Mouse (Mus musculus) brain, embryonic 18.5 days (tissue): ENCODE measurements around the gene Stx2.
"Not testable (repeated sequence)": the region's sequence is repeated elsewhere in the genome, so short reads cannot be mapped to it uniquely, and the experiment has no call there.

Experiments used
- DNase-seq: peaks from one replicate; pipeline ENCODE4 v3.0.0-alpha.2; 2012; ENCODE audit warnings: low read depth, low spot score

The Stx2 gene

GRCm38 (mm10) chr5:129010937-129011336, 2.6 kb upstream of the Stx2 start:
- no peak for DNase-seq

- no peak for DNase-seq
Measured at GRCm38 (mm10) chr5:129009577-129009976, 1.2 kb upstream of the Stx2 start.

DNA sequence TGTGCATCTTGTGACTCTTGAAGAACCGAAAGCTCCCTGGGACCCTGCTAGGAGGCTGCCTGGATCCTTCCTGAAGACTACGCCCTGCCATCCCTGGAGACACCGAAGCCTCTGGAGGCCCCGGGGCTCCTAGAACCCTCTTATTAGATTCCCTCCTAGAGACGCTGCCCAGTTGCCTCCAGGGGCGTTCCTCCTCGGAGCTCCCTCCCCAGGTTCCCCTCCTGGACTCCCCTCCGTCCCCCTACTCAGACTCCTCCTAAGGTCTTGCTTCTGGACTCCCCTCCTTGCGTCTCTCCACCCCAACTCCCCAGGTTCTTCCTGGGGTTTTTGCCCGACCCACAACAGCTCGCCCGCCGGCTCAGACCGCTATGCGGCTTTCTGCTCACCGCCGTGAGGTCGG, 366 bp downstream of the Stx2 start:
- no peak for DNase-seq

DNA sequence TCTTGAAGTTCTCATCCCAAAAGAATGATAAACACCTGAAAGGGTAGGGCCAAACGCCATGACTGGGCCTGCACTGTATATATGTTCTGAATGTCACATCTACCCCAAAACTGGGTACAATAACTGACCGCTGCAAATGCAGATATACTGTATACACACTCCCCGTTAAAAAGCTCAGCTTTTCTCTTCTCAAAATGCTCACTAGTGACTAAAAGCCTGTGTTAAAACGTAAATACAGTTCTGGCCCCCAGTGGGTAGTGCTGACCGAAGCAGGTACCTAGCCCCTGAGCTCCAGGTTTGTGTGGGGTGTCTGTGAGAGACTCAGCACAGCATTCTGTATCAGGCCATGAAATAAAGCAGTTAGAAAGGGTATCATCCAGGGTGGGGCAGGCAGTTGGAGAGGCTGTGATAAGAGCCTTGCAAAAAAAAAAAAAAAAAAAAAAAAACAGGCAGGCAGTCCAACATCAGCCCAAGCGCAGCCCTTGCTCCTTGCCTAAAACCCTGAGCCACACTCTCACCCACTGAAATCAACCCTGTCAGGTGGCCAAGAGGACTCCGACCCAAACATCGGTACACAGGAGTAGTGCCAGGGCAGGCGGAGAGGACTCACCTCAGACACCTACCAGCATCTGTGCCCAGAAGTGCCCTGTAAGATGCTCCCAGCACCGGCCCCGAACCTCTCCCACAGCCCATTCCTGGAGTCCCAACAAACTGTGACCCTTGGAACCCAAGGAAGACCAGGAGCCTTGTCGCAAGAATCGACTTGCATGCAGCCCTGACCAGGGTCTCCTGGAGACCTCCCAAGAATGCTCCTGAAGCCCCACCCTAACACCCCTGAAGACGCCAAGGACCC, 1.0 kb downstream of the Stx2 start:
- DNase-seq, result no peak

- DNase-seq, result no peak
Measured at GRCm38 (mm10) chr5:129006031-129006788, 2.2 kb downstream of the Stx2 start.

DNA sequence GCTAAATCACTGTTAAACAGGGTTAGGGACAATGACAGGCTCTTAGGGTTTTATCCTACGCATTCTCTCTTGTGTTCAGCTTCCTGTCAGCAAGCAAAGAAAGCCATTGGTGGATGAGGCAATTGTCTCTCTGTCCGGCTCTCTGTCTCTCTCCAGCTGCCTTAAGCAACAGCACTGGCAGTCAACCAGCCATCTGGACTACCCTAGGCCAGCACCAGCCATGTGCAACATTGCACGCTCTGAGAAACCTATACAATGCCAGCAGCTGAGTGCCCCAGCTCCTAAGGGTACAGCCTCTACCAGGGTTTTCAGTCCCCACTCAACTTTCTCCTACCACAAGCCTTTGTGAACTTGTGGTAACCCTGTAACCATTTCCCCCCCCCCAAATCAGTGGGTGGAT, 3.0 kb downstream of the Stx2 start:
- no peak for DNase-seq

- no peak for DNase-seq
Measured at GRCm38 (mm10) chr5:129002571-129003011, 5.8 kb downstream of the Stx2 start.

DNA sequence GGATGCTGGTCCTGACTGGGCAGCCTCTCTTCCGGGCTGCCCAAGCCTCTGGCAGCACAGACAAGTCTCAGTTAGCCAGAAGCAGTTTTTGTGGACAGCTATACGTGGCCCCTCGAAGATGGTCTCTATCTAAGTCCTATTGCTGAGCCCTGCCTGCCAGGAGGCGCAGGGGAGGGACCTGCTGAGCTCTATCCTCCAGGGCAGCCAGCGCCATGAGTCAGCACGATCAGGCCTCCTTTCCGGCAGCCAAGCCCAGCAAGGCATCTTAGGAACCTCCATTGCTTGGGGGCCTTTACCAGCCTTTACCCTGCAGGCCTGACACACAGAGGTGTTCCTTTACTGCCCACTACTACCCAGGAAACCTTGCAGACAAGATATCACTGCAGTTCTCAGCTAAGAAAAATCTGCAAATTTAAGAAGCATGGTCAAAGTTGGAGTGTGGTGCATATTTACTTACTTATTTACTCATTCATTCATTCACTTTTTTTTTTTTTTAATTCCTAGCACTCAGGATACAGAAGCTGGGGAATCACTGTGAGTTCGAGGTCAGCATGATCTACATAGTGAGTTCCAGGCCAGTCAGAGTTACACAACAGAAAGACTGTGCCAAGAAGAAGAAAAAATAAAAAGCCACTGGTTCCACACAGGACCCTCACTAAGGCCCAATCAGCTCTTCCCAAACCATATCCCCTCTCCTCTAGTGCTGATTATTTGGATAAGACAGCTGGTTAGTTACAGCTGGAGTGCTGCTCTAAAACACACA, 7.5 kb downstream of the Stx2 start:
- no peak for DNase-seq

DNA sequence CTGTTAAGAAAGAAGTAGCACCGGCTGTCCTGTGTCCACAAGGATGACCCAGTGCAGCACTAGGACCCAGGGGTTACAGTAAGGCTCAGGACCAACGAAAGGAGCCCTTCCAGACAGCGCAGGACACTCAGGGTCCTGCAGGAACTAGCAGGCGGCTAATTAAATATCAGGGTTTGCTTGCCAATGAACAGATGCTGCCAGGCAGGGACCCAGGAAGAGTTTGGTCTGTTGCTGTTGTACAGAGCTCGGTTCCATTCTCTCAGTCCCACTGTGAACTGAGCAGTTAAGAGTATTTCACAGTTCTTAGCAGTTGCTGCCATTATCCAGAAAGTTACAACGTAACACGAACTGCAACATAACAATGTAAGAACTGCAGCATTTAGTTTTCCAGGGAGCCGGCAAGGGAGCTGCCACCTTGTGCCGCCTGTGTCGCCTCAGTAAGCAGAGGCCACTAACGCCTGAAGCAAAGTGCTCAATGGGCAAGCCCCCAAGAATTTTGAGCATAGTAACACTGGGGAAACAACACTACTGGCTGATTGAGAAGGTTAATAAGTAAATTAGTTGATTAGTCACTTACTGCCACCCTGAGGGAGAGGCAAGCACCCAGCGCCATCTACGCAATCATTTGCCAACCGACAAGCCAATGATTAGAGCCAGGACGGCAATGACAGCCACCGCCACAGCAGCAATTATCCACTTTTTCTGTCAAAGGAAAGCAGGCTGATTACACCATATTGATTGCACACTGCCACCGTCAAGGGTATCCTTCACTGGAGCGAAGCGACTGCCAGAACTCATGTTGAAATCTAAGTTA, 21.0 kb downstream of the Stx2 start:
- no peak for DNase-seq

DNA sequence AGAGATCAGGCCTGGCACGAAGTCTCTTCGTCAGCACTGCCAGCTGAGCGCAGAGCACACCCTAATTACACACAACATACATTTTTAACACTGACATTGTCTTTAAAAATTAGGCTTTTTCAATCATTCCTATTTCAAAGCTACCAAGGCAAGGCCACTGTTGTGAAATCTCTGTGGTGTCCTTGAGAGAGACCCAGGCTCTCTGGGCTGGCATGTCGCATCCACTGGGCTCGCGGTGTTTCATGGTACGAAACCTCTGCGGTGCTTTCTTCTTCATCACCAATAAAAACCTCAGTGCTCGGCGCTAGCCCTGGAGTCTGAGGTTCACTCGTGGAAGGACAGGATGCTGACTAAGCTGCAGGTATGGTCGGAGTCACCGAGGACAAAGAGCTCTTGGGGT, 22.4 kb downstream of the Stx2 start:
- DNase-seq, result no peak

- DNase-seq, result no peak
Measured at GRCm38 (mm10) chr5:128984536-128984935, 23.8 kb downstream of the Stx2 start.

DNA sequence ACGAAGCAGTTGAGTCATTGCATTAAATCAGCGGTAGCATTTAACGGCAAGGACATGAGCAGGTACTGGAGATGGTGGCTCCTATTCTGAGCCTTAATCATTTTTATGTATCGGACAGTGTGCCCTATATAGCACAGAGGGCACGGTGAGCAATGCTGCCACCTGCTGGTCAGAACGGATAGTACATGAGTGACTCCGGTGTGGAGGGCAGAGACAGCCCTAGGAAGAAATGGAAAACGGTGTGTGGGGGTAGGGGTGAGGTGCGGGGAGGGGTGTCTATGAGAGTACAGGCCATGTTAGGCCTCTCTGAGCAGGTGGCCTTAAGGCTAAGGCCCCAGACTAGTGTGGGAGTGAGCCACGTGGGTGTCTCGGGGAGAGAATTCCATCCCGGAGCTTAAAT, 26.8 kb downstream of the Stx2 start:
- DNase-seq, result no peak

- DNase-seq, result no peak
Measured at GRCm38 (mm10) chr5:128980857-128981256, 27.5 kb downstream of the Stx2 start.

GRCm38 (mm10) chr5:128978957-128979356, 29.4 kb downstream of the Stx2 start:
- no peak for DNase-seq

DNA sequence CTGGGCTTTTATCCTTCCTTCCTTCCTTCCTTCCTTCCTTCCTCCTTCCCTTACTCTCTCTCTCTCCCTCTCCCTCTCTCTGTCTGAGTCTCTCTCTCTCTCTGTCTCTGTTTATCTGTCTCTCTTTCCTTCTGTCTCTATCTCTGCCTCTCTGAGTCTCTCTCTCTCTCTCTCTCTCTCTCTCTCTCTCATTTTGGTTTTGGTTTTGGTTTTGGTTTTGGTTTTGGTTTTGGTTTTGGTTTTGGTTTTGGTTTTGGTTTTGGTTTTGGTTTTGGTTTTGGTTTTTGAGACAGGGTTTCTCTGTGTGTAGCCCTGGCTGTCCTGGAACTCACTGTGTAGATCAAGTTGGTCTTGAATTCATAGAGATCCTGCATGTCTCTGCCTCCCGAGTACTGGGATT, 30.9 kb downstream of the Stx2 start:
- DNase-seq, result not testable (repeated sequence)

- DNase-seq, result no peak
Measured at GRCm38 (mm10) chr5:128976266-128976665, 32.1 kb downstream of the Stx2 start.

- DNase-seq, result no peak
Measured at GRCm38 (mm10) chr5:128971298-128971697, 37.1 kb downstream of the Stx2 start.

GRCm38 (mm10) chr5:128970878-128971277, 37.5 kb downstream of the Stx2 start:
- DNase-seq, result no peak

DNA sequence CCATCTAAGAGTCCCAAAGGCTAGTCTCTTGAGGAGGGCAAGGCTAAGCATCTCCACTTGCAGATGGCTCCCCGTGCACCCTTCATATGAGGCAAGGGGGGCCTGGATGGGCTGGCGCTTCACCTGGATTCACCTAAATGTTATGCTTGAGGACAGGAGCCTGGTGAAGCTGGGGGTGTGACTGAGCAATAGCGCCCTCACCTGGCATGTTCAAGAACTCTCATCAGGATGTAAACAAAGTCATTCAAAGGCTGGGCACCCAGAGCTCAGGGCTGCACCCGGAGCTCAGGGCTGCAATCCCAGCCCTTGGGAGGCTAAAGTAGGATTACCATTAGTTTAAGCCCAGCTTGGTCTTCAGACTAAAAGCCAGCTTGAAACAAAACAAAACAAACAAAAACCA, 44.0 kb downstream of the Stx2 start:
- DNase-seq, result no peak

DNA sequence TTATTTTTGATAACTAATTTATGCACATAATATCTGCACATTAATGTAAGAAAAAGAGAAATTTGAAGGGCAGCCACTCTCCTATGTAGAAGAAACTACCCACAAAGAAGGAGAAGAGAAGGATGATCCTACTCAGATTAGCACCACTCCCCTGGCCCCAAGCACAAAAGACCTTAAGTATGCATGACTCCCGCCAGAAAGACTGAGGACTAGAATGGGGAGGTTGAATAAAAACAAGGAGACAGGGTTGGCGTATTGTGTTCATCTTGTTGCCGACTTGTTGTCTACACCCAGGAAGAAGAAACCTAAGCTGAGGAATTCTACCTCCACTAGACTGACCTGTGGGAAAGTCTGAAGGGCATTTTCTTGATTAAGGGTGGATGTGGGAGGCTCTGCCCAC, 49.5 kb downstream of the Stx2 start:
- DNase-seq, result no peak

- DNase-seq, result not testable (repeated sequence)
Measured at GRCm38 (mm10) chr5:128954371-128954770, 54.0 kb downstream of the Stx2 start.
